Mouse (Mus musculus) liver, postnatal 0 days (tissue): Measurements from ENCODE around the gene Ppfia2. TPM values are rescaled to one million over a fixed set of nuclear protein-coding genes. Genes with fewer than 3 reads are reported as not detected.

Experiments
- ATAC-seq: fragments of 200-750 bp; cut with Nextera tagmentation; 2 replicates; pipeline ENCODE4 v1.8.0; 2017; ENCODE audit warnings: mild to moderate bottlenecking, moderate library complexity
- DNase-seq: peaks from one replicate; pipeline ENCODE4 v3.0.0-alpha.2; 2016
- H3K27ac ChIP-seq: fragments of 300-500 bp; sonication (generic); 2 replicates; pipeline ENCODE4 v1.5.1; 2014; ENCODE audit warnings: antibody characterized with exemption, moderate library complexity, mild to moderate bottlenecking, low read depth
- H3K27me3 ChIP-seq: fragments of 300-500 bp; sonication (generic); 2 replicates; pipeline ENCODE4 v1.6.1; 2014; ENCODE audit warnings: low read length, control low read depth, mixed read lengths; ENCODE audit not compliant: insufficient read depth
- H3K36me3 ChIP-seq: fragments of 300-500 bp; sonication (generic); replicated peaks from 2 replicates; pipeline ENCODE4 v1.6.1; 2014; ENCODE audit warnings: mild to moderate bottlenecking, control low read depth, low read length, moderate library complexity, mixed read lengths; ENCODE audit not compliant: insufficient read depth
- H3K4me1 ChIP-seq: fragments of 300-500 bp; sonication (generic); 2 replicates; pipeline ENCODE4 v1.6.1; 2014; ENCODE audit warnings: antibody characterized with exemption, mild to moderate bottlenecking, control low read depth; ENCODE audit not compliant: insufficient read depth
- H3K4me2 ChIP-seq: fragments of 300-500 bp; sonication (generic); 2 replicates; pipeline ENCODE4 v1.6.1; 2014; ENCODE audit warnings: low read depth, mild to moderate bottlenecking, low read length, moderate library complexity, mixed read lengths
- H3K4me3 ChIP-seq: fragments of 300-500 bp; sonication (generic); 2 replicates; pipeline ENCODE4 v1.5.1; 2014; ENCODE audit warnings: low read depth, low read length
- H3K9ac ChIP-seq: fragments of 300-500 bp; sonication (generic); replicated peaks from 2 replicates; pipeline ENCODE4 v1.6.1; 2014; ENCODE audit warnings: mild to moderate bottlenecking, moderate library complexity
- H3K9me3 ChIP-seq: fragments of 300-500 bp; sonication (generic); 2 replicates; pipeline ENCODE4 v1.6.1; 2016; ENCODE audit warnings: mild to moderate bottlenecking, control low read depth, low read length, mixed read lengths
- CTCF ChIP-seq: sonication (generic); IDR thresholded peaks from 2 replicates; pipeline ENCODE4 v1.5.1; 2016; ENCODE audit warnings: antibody characterized with exemption, low read depth
- EP300 ChIP-seq: IDR thresholded peaks from 2 replicates; pipeline ENCODE4 v1.6.1; 2016; ENCODE audit warnings: antibody characterized with exemption, low read depth, mild to moderate bottlenecking
- WGBS: fragments of 180-500 bp; shearing (Covaris S2); extraction: QIAGEN DNeasy Blood & Tissue Kit; methylation state at CpG from one replicate; pipeline ENCODE4 v1.1.7; 2014; ENCODE audit not compliant: insufficient replicate concordance; 5-methylcytosine and 5-hydroxymethylcytosine counted together
- polyA plus RNA-seq: library from polyadenylated mRNA; unstranded; fragments of >200 nt; fragmentation: Nextera tagmentation; extraction: Ambion mirVana; gene quantifications from 2 replicates; pipeline ENCODE4 v1.2.1, GENCODE M21; 2015

Ppfia2 gene
- polyA plus RNA-seq, 1 experiment from 2014 or later, result 0.05 TPM

GRCm38 (mm10) chr10:106775571-106775970 is 305.4 kb downstream of the Ppfia2 start:
- Histone ChIP-seq H3K9me3 (no peaks in the 10 kb centered on the region), H3K4me3 (no peak overlapping the region), H3K27ac (no peak overlapping the region), H3K4me1 (no peaks in the 10 kb centered on the region), H3K27me3 (no peaks in the 10 kb centered on the region), H3K9ac (no peak overlapping the region), H3K4me2 (no peak overlapping the region), H3K36me3 (no peaks in the 10 kb centered on the region)
- ATAC-seq (no peak), DNase-seq (no peak)
- TF ChIP-seq EP300 (no peak), CTCF (no peak)
- WGBS, result 79% methylated on average over 1 of the region's 1 CpGs

- Histone ChIP-seq H3K9ac (no peak overlapping the region), H3K27me3 (no peaks in the 10 kb centered on the region), H3K36me3 (no peaks in the 10 kb centered on the region), H3K27ac (no peak overlapping the region), H3K9me3 (no peaks in the 10 kb centered on the region), H3K4me1 (no peaks in the 10 kb centered on the region), H3K4me2 (no peak overlapping the region), H3K4me3 (no peak overlapping the region)
- ATAC-seq (no peak), DNase-seq (no peak)
- WGBS, result 58% methylated on average over 2 of the region's 2 CpGs
- TF ChIP-seq CTCF (no peak), EP300 (no peak)
These were observed 345.3 kb downstream of the Ppfia2 start for GRCm38 (mm10) chr10:106815447-106815846.

DNA sequence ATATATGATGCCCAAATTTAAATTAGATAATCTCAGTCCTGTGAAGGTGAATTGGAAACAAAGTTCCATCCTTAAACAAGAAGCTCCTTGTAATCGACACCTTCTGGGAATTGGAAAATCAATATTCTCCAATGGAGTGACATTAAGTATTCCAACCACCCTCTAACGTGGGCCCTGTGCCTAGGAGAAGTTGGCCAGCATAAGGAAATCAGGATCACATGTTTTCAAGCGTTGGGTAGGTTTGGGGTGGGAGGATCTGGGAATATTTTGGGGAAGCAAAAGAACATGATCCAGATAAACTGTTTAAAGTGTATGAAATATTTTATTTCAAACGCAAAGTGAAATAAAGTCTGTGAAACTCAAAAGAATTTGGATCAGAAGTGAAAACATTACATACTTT is 348.2 kb downstream of the Ppfia2 start:
- WGBS, result 65% methylated on average over 4 of the region's 4 CpGs

DNA sequence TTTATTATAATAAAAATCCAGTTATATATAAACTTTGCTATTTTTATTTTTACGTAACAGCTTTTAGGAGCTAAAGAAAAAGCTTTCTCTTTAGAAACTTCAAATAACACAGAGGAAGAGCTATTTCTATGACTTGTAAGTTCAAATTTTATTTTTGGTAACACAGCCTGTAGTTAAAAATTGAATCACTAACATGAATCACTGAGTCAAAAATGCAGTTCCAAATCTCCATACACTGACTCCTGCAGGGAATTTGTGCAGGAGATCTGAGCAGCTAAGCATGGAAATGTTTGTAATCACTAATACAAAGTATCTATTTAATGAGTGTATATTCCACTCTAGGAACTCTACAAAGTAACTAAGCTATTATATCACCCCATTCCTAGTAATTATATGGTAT is 354.1 kb downstream of the Ppfia2 start:
- no peak overlapping the region for H3K9ac ChIP-seq
- WGBS, result 88% methylated on average over 1 of the region's 1 CpGs
- no peak for DNase-seq

More for the DNA sequence above, 348.2 kb downstream of the Ppfia2 start:
- TF ChIP-seq CTCF, result no peak
- no peak for TF ChIP-seq EP300
- H3K27ac ChIP-seq, result no peak overlapping the region
- H3K4me3 ChIP-seq, result no peak overlapping the region
- H3K27me3 ChIP-seq, result no peaks in the 10 kb centered on the region
- no peak overlapping the region for H3K9ac ChIP-seq
- no peak overlapping the region for H3K4me2 ChIP-seq
- ATAC-seq, result no peak
- H3K4me1 ChIP-seq, result no peaks in the 10 kb centered on the region
- no peak for DNase-seq
- no peaks in the 10 kb centered on the region for H3K9me3 ChIP-seq
- H3K36me3 ChIP-seq, result no peaks in the 10 kb centered on the region

DNA sequence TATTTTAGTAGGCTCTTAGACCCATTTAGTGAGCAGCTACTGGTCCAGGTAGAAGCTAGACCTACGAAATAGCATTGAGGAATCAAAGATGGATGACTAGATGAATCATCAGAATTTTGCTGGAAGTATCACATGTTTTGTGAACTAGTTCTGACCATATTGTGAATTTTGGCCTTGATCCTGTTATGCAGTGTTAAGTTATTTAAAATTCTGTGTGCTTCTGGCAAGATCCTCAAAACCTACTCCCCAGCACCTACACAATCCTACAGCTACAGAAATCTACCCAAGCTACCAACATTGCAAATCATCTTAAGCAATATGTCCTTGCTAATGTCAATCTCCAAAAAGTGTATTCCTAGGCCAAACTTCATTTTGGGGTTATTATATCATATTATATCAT is 368.3 kb downstream of the Ppfia2 start:
- Histone ChIP-seq H3K4me2 (no peak overlapping the region), H3K36me3 (no peaks in the 10 kb centered on the region), H3K4me3 (no peak overlapping the region), H3K27ac (no peak overlapping the region), H3K9ac (no peak overlapping the region), H3K27me3 (no peaks in the 10 kb centered on the region), H3K9me3 (no peaks in the 10 kb centered on the region), H3K4me1 (no peaks in the 10 kb centered on the region)
- DNase-seq (no peak), ATAC-seq (no peak)
- WGBS, result 50% methylated on average over 1 of the region's 1 CpGs
- no peak for TF ChIP-seq EP300
- TF ChIP-seq CTCF, result no peak

More for the DNA sequence above, 354.1 kb downstream of the Ppfia2 start:
- H3K4me1 ChIP-seq, result no peaks in the 10 kb centered on the region
- H3K9me3 ChIP-seq, result no peaks in the 10 kb centered on the region
- TF ChIP-seq EP300 (no peak), CTCF (no peak)
- H3K4me2 ChIP-seq, result no peak overlapping the region
- no peak overlapping the region for H3K4me3 ChIP-seq
- H3K36me3 ChIP-seq, result no peaks in the 10 kb centered on the region
- no peak overlapping the region for H3K27ac ChIP-seq
- H3K27me3 ChIP-seq, result no peaks in the 10 kb centered on the region
- ATAC-seq, result no peak

GRCm38 (mm10) chr10:106858106-106858505 is 388.0 kb downstream of the Ppfia2 start:
- Histone ChIP-seq H3K4me2 (no peak overlapping the region), H3K36me3 (no peaks in the 10 kb centered on the region), H3K9ac (no peak overlapping the region), H3K27ac (no peak overlapping the region), H3K4me3 (no peak overlapping the region), H3K9me3 (no peaks in the 10 kb centered on the region), H3K27me3 (no peaks in the 10 kb centered on the region), H3K4me1 (no peaks in the 10 kb centered on the region)
- DNase-seq (no peak), ATAC-seq (no peak)
- no peak for TF ChIP-seq EP300
- TF ChIP-seq CTCF, result no peak
- 76% methylated on average over 6 of the region's 6 CpGs for WGBS

- no peaks in the 10 kb centered on the region for H3K9me3 ChIP-seq
These were observed 400.1 kb downstream of the Ppfia2 start for GRCm38 (mm10) chr10:106870233-106870632.

More at GRCm38 (mm10) chr10:106870233-106870632, 400.1 kb downstream of the Ppfia2 start:
- DNase-seq (no peak), ATAC-seq (no peak)
- Histone ChIP-seq H3K27ac (no peak overlapping the region), H3K4me3 (no peak overlapping the region), H3K4me1 (no peaks in the 10 kb centered on the region), H3K27me3 (no peaks in the 10 kb centered on the region), H3K36me3 (no peaks in the 10 kb centered on the region), H3K4me2 (no peak overlapping the region), H3K9ac (no peak overlapping the region)
- WGBS, result 64% methylated on average over 4 of the region's 4 CpGs
- no peak for TF ChIP-seq EP300
- TF ChIP-seq CTCF, result no peak
